Mouse (Mus musculus) liver, embryonic 16.5 days (tissue): ENCODE measurements at regions not wholly inside any gene's neighbourhood (a gene's known extent, or its start where the extent isn't known, plus 50 kb on each side); places are given as distances from the start of the nearest gene placed in this dataset.

Experiments
- ATAC-seq: fragments of 200-750 bp; cut with Nextera tagmentation; 2 replicates; pipeline ENCODE4 v1.8.0; 2017; ENCODE audit warnings: low read depth, mild to moderate bottlenecking, moderate number of reproducible peaks, moderate library complexity
- H3K27ac ChIP-seq: fragments of 300-500 bp; sonication (generic); 2 replicates; pipeline ENCODE4 v1.5.1; 2014; ENCODE audit warnings: mild to moderate bottlenecking, low read length
- H3K27me3 ChIP-seq: fragments of 300-500 bp; sonication (generic); 2 replicates; pipeline ENCODE4 v1.6.1; 2014; ENCODE audit warnings: low read depth, low read length, mixed read lengths; ENCODE audit not compliant: control insufficient read depth, insufficient read depth
- H3K36me3 ChIP-seq: fragments of 300-500 bp; sonication (generic); 2 replicates; pipeline ENCODE4 v1.6.1; 2014; ENCODE audit warnings: mild to moderate bottlenecking; ENCODE audit not compliant: control insufficient read depth, insufficient read depth
- H3K4me1 ChIP-seq: fragments of 300-500 bp; sonication (generic); 2 replicates; pipeline ENCODE4 v1.6.1; 2014; ENCODE audit warnings: low read depth, low read length, mixed read lengths; ENCODE audit not compliant: control insufficient read depth
- H3K4me2 ChIP-seq: fragments of 300-500 bp; sonication (generic); 2 replicates; pipeline ENCODE4 v1.6.1; 2014; ENCODE audit warnings: low read depth, low read length, mixed read lengths
- H3K4me3 ChIP-seq: fragments of 300-500 bp; sonication (generic); 2 replicates; pipeline ENCODE4 v1.5.1; 2014; ENCODE audit warnings: low read depth, mild to moderate bottlenecking, low read length
- H3K9ac ChIP-seq: fragments of 300-500 bp; sonication (generic); 2 replicates; pipeline ENCODE4 v1.6.1; 2014; ENCODE audit warnings: low read depth, low read length
- H3K9me3 ChIP-seq: fragments of 300-500 bp; sonication (generic); replicated peaks from 2 replicates; pipeline ENCODE4 v1.6.1; 2016; ENCODE audit warnings: low read length; ENCODE audit not compliant: control insufficient read depth
- WGBS: fragments of 180-500 bp; shearing (Covaris S2); extraction: QIAGEN DNeasy Blood & Tissue Kit; methylation state at CpG from one replicate; pipeline ENCODE4 v1.1.7; 2014; ENCODE audit not compliant: insufficient replicate concordance; 5-methylcytosine and 5-hydroxymethylcytosine counted together

- Histone ChIP-seq H3K4me2 (no peak overlapping the region), H3K27ac (no peak overlapping the region), H3K9ac (no peak overlapping the region), H3K27me3 (no peaks in the 10 kb centered on the region), H3K4me1 (no peaks in the 10 kb centered on the region), H3K36me3 (no peaks in the 10 kb centered on the region), H3K9me3 (no peaks in the 10 kb centered on the region), H3K4me3 (no peak overlapping the region)
- WGBS, result 56% methylated on average over 3 of the region's 3 CpGs
- no peak for ATAC-seq
These were observed 201.5 kb downstream of the Cd47 start for GRCm38 (mm10) chr16:50001662-50002455.

GRCm38 (mm10) chr16:50002456-50002788, 202.1 kb downstream of the Cd47 start:
- Histone ChIP-seq H3K27me3 (no peaks in the 10 kb centered on the region), H3K4me2 (no peak overlapping the region), H3K4me1 (no peaks in the 10 kb centered on the region), H3K9me3 (no peaks in the 10 kb centered on the region), H3K9ac (no peak overlapping the region), H3K36me3 (no peaks in the 10 kb centered on the region), H3K27ac (no peak overlapping the region), H3K4me3 (no peak overlapping the region)
- no peak for ATAC-seq
- 53% methylated on average over 3 of the region's 3 CpGs for whole genome bisulfite sequencing

GRCm38 (mm10) chr16:50009046-50009445, 208.7 kb downstream of the Cd47 start:
- Histone ChIP-seq H3K4me3 (no peak overlapping the region), H3K9ac (no peak overlapping the region), H3K9me3 (no peaks in the 10 kb centered on the region), H3K4me1 (no peaks in the 10 kb centered on the region), H3K27me3 (no peaks in the 10 kb centered on the region), H3K4me2 (no peak overlapping the region), H3K27ac (no peak overlapping the region), H3K36me3 (no peaks in the 10 kb centered on the region)
- ATAC-seq, result no peak
- WGBS, result 68% methylated on average over 3 of the region's 3 CpGs

- H3K4me2 ChIP-seq, result no peak overlapping the region
- no peak overlapping the region for H3K27ac ChIP-seq
- no peaks in the 10 kb centered on the region for H3K4me1 ChIP-seq
- no peak for ATAC-seq
- H3K9me3 ChIP-seq, result no peaks in the 10 kb centered on the region
- 28% methylated on average over 6 of the region's 6 CpGs for WGBS
- H3K4me3 ChIP-seq, result no peak overlapping the region
- no peak overlapping the region for H3K9ac ChIP-seq
- no peaks in the 10 kb centered on the region for H3K27me3 ChIP-seq
- no peaks in the 10 kb centered on the region for H3K36me3 ChIP-seq
These were observed 209.2 kb downstream of the Cd47 start for GRCm38 (mm10) chr16:50009542-50009941.

GRCm38 (mm10) chr16:50010074-50010473, 209.7 kb downstream of the Cd47 start:
- no peak overlapping the region for H3K4me3 ChIP-seq
- H3K9ac ChIP-seq, result no peak overlapping the region
- no peak overlapping the region for H3K4me2 ChIP-seq
- no peaks in the 10 kb centered on the region for H3K36me3 ChIP-seq
- no peaks in the 10 kb centered on the region for H3K4me1 ChIP-seq
- no peak for ATAC-seq
- no peak overlapping the region for H3K27ac ChIP-seq
- 51% methylated on average over 5 of the region's 5 CpGs for WGBS
- H3K9me3 ChIP-seq, result no peaks in the 10 kb centered on the region
- H3K27me3 ChIP-seq, result no peaks in the 10 kb centered on the region

- ATAC-seq, result no peak
- 59% methylated on average over 6 of the region's 6 CpGs for WGBS
- H3K9me3 ChIP-seq, result no peaks in the 10 kb centered on the region
- H3K4me3 ChIP-seq, result no peak overlapping the region
- H3K36me3 ChIP-seq, result no peaks in the 10 kb centered on the region
- H3K4me1 ChIP-seq, result no peaks in the 10 kb centered on the region
- H3K9ac ChIP-seq, result no peak overlapping the region
- no peak overlapping the region for H3K4me2 ChIP-seq
- H3K27me3 ChIP-seq, result no peaks in the 10 kb centered on the region
- H3K27ac ChIP-seq, result no peak overlapping the region
These were observed 210.2 kb downstream of the Cd47 start for GRCm38 (mm10) chr16:50010532-50010971.

GRCm38 (mm10) chr16:50023885-50024284, 223.6 kb downstream of the Cd47 start:
- H3K9ac ChIP-seq, result no peak overlapping the region
- no peaks in the 10 kb centered on the region for H3K4me1 ChIP-seq
- no peaks in the 10 kb centered on the region for H3K27me3 ChIP-seq
- no peak overlapping the region for H3K27ac ChIP-seq
- WGBS, result 70% methylated on average over 1 of the region's 1 CpGs
- H3K4me3 ChIP-seq, result no peak overlapping the region
- H3K36me3 ChIP-seq, result no peaks in the 10 kb centered on the region
- no peak overlapping the region for H3K4me2 ChIP-seq
- ATAC-seq, result no peak
- no peaks in the 10 kb centered on the region for H3K9me3 ChIP-seq

GRCm38 (mm10) chr16:50026100-50026884, 226.0 kb downstream of the Cd47 start:
- H3K36me3 ChIP-seq, result no peaks in the 10 kb centered on the region
- WGBS, result 33% methylated on average over 3 of the region's 3 CpGs
- H3K4me1 ChIP-seq, result no peaks in the 10 kb centered on the region

GRCm38 (mm10) chr16:50027189-50027588, 226.9 kb downstream of the Cd47 start:
- WGBS, result 16% methylated on average over 2 of the region's 2 CpGs
- H3K4me2 ChIP-seq, result no peak overlapping the region

More at GRCm38 (mm10) chr16:50026100-50026884, 226.0 kb downstream of the Cd47 start:
- Histone ChIP-seq H3K4me3 (no peak overlapping the region), H3K27me3 (no peaks in the 10 kb centered on the region), H3K9me3 (no peaks in the 10 kb centered on the region), H3K4me2 (no peak overlapping the region), H3K27ac (no peak overlapping the region), H3K9ac (no peak overlapping the region)
- ATAC-seq, result no peak

More at GRCm38 (mm10) chr16:50027189-50027588, 226.9 kb downstream of the Cd47 start:
- H3K4me1 ChIP-seq, result no peaks in the 10 kb centered on the region
- no peak overlapping the region for H3K4me3 ChIP-seq
- H3K27ac ChIP-seq, result no peak overlapping the region
- H3K9ac ChIP-seq, result no peak overlapping the region
- no peak for ATAC-seq
- no peaks in the 10 kb centered on the region for H3K27me3 ChIP-seq
- no peaks in the 10 kb centered on the region for H3K36me3 ChIP-seq
- H3K9me3 ChIP-seq, result no peaks in the 10 kb centered on the region
